Mouse (Mus musculus): ENCODE results near the gene Yeats2. TPM values are rescaled to one million over a fixed set of nuclear protein-coding genes. Genes with fewer than 3 reads are reported as not detected.
A peak's percentile ranks its signal among the peaks of the same experiment; 100 is the strongest.

The Yeats2 gene
- total RNA-seq, 2 experiments from 2014 or later, result 5.4 to 7.6 TPM

DNA sequence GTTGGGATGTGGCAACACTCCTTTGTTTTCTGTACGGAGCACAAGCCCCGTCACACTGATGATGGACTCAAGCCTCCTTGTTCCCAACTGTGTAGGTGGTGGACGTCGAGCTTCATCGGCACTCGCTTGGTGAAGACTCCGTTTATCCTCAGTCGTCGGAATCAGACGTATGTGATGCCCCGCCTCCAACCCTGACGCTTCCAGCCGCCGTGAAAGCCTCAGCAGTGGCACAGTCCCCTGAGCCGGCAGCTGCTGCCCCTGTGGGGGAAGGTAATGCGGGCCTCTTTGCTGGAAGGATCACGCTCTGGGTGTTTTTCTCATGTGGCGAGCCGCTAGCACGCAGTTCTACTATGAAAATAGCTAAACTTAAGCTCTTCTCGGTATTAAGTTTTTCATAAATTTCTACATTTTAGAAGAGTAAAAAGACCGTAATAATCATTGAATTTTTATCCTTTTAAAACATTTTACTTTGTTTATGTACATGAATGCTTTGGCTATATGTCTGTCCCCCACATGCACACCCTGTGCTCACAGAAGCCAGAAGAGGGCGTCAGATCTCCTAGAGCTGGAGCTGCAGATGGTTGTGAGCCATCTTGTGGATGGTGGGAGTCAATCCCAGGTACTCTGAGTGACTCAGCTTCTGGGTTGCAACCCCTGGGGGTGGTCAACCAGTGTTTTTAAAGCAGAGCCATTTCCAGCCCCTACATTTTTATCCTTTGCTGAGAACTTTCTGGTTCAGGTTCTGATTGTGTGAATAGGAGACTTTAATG, 38.7 kb downstream of the Yeats2 start:
- DNase-seq, result no peak
- intact Hi-C loops (cut with DNase I), result no loop called here

DNA sequence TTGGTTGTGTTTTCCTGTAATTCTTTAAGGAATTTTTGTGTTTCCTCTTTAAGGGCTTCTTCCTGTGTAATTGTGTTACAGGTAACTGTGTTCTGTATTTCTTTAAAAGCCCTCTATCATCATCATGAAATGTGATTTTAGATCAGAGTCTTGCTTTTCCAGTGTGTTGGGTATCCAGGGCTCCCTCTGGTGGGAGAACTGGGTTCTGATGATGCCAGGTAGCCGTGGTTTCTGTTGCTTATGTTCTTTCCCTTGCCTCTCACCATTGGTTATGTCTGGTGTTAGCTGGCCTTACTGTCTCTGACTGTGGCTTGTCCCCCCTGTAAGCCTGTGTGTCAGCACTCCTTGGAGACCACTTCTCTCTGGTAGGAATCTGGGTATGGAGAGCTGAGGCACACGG, 44.5 kb downstream of the Yeats2 start:
- intact Hi-C loops (cut with DNase I), result loop anchor here (5.0 kb wide), 1 partner anchor 458 kb away; no protein-coding TSS in a partner anchor
- no peak for DNase-seq

DNA sequence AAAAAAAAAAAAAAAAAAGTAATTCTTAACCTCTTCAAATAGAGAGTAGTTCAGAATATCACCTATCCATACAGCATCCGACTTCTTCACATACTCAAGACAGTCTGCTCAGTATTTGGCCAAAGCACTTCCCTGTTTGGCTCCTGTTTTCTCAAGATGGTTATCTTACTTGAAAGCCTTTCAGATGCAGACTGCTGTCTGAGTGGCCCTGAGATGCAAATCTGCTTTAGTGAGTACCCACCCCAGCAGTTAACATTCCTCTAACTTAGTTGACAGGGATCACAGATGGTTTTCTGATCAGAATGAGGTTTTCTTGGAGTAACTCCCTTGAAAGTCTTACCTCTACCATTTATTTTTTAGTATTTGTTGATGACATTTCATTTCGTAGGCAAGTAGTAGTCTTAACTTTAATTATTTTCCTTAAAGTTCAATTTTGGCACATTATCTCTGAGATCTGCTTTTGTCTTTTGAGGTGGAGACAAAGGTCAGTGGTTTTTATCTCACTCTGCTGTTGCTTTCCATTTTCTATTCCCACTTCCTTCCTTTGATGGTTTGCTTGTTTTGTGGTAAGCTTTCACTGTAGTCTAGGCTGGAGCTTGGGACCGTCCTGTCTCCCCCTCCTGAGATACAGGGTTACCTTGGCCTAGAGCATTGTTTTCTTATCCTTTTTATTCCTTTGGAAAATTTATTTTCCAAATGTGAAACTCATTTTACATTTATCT, 50.5 kb downstream of the Yeats2 start:
- no peak for DNase-seq
- intact Hi-C loops (cut with DNase I), result no loop called here

DNA sequence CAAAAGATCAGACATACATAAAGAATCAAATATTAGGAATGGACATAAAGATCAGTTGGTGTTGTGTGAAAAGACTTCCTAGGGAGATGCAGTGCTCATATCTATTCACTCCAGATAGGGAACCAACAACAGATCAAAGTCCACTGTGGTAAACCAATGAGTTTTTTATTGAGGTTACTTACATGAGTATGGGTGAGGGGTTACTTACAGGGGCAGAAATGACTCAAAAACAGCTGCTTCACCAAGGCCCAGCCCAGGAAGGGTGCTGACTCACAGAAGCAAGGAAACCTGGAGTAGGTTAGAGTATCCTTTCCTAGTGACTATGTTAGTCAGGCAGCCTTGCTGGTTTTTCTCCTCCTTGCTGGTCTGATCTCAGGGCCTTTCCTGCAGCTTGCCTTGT, 51.2 kb downstream of the Yeats2 start:
- intact Hi-C loops (cut with DNase I), result no loop called here
- DNase-seq, result no peak

DNA sequence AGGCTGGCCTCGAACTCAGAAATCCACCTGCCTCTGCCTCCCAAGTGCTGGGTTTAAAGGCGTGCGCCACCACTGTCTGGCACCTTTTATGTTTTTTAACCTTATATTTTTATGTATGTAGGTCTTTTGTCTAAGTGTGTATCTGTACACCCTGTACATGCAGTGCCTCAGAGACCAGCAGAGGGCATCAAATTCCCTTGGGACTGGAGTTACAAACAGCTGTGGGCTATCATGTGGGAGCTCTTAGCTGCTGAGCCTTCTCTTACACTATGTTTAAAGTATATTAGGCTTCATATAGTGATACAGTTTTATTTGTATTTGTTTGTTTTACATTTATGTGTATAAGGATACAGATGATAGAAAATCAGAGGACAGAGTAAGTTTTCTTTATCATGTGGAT, 54.7 kb downstream of the Yeats2 start:
- no peak for DNase-seq
- intact Hi-C loops (cut with DNase I), result no loop called here

DNA sequence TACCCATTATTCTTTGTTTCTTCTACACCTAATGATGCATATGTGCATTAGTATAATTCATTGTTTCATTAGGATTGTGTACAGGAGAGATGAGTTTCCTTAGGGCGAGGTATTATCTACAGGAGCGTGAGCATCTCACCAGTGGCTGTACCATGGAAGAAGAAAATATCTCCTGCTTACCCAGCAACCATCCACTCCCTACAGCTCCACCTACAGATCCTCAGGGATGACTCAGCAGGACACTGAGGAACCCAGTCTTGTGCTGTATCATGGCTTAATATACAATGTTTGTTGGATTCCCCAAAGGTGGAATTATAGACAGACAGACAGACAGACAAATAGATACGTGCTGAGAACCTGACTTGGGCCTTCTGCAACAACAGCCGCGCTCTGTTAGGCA, 56.1 kb downstream of the Yeats2 start:
- intact Hi-C loops (cut with DNase I), result no loop called here
- DNase-seq, result no peak

DNA sequence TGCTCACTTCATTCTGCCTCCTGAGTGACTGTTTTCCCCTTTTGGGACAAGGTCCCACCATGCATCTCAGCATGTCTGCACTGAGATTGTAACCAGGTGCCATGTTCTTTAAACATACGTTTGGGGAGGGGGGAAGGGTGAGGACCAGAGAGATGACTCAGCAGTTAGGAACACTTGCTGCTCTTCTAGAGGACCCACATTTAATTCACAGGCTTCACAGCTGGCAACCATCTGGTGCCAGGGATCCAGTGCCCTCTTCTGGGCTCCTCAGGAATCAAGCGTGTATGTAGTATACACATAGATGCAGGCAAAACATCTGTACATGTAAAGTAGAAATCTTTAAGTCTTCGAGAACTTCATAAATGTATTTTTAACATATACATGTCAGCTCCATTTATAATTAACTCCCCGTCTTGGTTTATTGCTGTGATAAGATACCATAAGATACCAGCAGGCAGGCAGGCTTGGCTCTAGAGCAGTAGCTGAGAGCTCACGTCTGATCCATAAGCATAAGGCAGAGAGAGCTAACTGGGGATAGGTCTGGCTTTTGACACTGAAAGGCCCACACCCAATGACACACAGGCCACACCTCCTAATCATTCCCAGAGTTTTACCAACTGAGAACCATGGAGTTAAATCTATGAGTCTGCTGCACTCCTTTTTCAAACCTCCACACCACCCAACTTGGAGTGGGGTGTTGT, 58.8 kb downstream of the Yeats2 start:
- no peak for DNase-seq
- intact Hi-C loops (cut with DNase I), result no loop called here

DNA sequence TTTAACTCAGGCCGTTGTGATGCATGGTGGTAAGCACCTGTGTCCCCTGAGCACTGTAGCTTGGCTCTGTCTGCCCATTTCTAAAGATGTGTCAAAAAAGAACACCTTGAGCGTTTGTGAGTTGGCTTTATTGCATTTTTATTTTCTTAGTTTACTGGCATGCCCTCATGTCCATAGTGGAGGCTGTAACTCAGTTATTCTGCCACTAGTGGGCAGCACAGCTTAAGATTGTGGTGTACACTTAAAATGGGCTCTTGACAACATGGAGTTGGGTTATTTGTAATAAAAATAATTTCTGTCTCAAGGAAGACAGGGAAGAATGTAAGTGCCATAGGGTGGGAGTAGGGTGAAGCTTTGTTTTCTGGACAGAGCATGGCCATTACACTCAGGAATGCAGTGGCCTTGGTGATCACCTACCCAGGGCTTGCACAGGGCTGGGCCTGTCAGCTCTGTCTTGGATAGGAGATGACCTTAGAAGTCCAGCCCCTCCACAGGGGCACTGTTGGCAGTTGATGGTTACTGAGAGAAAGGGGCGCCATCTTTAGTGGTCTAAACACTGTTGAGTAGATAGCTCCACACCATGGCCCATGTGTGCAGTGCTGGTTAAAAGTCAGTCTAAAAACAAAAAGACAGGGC, 72.8 kb downstream of the Yeats2 start:
- intact Hi-C loops (cut with DNase I), result loop anchor here (2.0 to 10.0 kb wide), 2 partner anchors 89 to 271 kb away; partner anchors contain the start of gene Parl
- no peak for DNase-seq

DNA sequence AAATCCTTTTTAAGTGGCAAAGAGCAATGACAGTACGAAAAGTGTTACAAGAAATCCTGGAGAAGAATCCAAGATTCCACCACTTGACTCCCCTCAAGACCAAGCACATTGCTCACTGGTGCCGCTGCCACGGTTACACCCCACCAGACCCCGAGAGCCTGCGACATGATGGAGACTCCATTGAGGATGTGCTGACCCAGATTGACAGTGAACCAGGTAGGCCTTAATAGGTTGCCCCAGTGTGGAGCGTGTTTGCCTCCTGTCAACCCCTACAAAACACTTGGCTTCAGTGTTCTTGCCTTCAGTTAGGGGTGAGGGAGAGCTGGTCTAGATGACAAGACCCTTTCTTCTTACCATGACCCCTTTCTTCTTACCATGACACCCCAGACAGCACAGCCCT, 81.9 kb downstream of the Yeats2 start:
- intact Hi-C loops (cut with DNase I), result no loop called here
- DNase-seq, result no peak

DNA sequence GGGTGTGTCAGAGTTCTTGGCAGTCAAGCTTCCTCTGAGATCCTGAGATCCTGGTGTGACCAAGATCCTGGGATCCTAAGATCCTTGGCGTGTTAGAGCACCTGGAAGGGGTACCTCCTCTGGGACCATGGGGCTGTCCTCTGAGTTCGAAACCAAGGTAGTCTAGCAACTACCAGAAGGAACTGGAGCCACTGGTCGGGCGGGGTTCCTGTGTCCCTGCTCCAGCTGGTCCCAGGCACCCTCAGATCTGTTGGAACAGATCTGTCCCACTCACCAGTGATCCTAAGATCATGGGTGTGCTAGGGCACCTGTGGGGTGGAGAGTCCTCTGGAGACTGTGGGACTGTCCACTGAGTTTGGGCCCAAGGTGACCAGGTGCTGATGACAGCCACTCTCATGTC, 85.8 kb downstream of the Yeats2 start:
- DNase-seq, result no peak
- intact Hi-C loops (cut with DNase I), result no loop called here

DNA sequence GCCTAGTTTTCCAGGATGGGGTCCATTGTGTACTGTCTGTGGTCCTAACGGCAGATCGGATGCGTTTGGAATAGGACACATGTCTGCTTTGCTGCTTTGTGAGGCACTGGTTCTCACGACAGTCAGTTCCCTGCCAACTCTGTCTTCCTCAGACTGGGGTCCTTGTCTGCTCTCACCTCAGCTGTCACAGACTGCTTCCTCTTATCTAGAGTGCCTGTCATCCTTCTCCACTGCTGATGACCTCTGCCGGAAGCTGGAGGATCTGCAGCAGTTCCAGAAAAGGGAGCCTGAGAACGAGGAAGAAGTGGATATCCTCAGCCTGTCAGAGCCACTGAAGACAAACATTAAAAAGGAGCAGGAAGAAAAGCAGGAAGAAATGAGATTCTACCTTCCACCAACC, 86.6 kb downstream of the Yeats2 start:
- DNase-seq, result no peak
- intact Hi-C loops (cut with DNase I), result no loop called here

DNA sequence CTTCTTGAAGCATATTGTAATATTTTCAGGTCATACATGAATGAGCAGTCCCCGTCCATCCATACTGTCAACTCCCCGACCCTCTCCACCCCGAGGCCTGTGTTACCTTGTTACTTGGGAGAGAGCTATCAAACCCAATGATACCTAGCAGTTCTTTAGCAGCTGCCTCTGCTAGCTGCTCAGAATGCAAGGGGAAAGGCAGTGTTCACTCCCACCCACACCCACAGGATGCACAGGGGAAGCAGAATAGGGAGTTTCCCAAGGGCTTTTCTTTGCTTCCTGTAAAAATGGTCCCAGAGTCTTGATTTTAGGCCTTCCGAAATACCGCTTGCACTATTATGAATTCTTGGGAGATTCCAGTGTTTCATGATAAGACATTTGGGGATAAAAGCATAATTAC, 87.3 kb downstream of the Yeats2 start:
- intact Hi-C loops (cut with DNase I), result no loop called here
- DNase-seq, result no peak

DNA sequence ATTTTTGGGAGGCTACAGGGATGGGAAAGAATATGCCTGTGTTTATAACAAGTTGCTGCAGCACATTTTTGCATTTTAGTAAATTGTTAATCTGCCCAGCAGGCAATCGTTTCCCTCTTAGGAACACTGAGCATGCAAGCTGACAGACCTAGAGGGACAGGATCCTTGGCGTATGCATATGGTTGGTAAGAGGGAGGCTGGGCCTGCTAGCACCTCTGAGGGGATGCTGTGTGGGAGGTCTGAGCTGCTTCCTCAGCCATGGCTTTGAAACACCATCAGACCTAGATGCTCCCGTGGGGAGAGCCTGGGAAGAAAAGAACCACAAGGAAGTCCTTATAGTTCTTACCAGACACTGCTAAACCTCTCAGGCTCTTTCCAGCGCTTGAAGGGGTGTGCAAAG, 93.5 kb downstream of the Yeats2 start:
- intact Hi-C loops (cut with DNase I), result no loop called here
- no peak for DNase-seq

DNA sequence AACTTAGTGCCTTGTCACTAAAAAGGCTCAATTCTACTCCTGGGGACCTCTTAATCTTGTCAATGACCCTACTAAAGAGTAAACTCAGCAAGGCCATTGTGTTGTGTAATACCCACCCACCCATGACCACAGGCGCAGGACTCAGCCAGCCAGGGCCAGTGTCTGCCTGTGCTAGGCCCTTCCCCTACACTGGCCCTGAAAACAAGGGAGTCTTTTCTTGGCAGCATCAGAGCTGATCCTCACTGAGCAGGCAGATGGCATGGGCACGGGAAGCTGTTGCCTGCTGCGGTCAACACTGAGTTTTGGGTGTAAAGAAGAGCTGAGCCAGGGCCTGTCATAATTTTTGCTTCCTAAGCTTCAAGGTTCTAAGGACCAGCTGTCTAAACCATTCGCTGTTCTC, 96.6 kb downstream of the Yeats2 start:
- DNase-seq, result no peak
- intact Hi-C loops (cut with DNase I), result no loop called here

DNA sequence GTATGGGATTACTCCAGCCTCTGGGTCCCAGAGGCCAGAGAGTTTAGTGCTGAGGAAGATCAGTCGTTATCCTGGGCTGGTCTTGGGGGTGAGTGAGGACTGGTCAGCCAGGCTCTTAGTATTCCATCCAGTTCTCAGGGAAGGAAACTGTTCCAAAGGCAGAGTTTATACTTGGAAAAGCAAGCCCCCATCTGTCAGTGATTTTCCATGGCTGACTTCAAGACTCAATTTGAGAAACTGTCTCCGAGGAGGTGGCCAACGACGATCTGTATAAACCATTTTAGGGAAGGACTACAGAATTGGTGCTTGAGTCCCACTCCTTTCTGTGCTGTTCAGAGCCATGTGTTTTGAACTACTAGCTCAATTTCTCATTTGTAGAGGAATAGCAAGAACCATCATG, 97.8 kb downstream of the Yeats2 start:
- intact Hi-C loops (cut with DNase I), result no loop called here
- no peak for DNase-seq

DNA sequence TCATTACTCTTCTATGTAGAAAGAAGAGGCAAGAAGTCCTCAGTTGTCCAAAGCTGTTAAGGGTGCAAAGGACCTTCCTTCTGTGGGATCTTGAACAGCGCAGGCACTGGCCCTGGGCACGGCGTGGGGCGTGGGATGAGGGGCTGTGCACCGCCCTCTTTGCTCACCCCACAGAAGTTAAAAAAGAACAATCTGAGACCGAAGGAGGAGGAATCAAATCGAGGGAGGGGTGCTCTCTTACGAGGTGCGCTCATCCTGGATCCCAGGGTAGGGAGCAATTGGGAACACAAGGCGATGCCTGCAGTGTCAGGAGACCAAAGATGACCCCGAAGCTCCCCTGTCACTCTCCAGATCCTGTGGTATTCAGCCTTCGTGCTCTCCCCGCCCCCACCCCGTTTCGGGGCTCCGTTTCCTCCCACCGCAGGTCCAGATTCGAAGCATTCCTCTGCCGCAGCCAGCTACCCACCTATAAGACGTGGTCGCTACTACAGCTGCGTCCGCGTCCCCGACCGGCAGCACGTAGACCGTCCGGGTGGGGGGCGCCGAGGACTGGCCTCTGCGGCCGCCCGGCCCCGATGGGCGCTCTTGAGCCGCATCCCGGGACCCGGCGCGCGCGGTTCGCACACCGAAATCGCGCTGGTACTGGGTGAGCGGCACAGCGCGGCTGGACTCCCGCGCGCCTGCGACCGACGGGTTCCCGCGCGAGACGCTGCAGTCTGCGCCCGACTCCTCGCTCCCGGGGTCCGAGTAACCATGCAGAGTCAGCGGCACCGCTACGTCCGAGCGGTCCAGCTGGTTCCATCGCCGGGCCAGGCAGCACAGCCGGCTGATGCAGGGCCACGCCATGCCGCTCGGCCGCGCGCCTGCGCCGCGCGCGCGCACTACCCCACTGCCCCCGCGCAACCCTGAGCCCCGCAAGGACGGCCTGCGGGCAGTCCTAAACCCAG, 99.9 kb downstream of the Yeats2 start, which contains the start of gene Map6d1:
Map6d1 (minus strand) TSS at position 891 of the 947 bp plus-strand sequence.
- intact Hi-C loops (cut with DNase I), result no loop called here

DNA sequence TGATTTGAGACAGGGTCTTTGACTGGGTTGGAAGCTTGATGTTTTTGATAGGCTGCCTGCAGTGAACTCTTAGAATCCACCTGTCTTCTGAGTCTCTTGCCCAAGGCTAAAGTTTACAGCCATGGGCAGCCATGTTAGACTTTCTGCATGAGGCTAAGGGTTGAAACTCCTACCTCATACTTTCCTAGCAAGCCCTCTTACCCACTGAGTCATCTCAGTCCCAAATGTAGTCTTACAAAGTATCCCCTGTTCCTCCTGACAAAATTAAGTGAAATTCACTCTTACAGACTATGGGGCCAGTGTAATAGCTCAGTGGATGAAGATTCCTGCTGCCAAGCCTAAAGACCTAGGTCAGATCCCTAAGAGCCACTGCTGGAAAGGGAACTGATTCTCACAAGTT, 106.2 kb downstream of the Yeats2 start:
- intact Hi-C loops (cut with DNase I), result no loop called here
- DNase-seq, result no peak

More for the DNA sequence above, 99.9 kb downstream of the Yeats2 start, which contains the start of gene Map6d1:
- DNase-seq, result peak in 1 of 2 experiments; percentile 18

DNA sequence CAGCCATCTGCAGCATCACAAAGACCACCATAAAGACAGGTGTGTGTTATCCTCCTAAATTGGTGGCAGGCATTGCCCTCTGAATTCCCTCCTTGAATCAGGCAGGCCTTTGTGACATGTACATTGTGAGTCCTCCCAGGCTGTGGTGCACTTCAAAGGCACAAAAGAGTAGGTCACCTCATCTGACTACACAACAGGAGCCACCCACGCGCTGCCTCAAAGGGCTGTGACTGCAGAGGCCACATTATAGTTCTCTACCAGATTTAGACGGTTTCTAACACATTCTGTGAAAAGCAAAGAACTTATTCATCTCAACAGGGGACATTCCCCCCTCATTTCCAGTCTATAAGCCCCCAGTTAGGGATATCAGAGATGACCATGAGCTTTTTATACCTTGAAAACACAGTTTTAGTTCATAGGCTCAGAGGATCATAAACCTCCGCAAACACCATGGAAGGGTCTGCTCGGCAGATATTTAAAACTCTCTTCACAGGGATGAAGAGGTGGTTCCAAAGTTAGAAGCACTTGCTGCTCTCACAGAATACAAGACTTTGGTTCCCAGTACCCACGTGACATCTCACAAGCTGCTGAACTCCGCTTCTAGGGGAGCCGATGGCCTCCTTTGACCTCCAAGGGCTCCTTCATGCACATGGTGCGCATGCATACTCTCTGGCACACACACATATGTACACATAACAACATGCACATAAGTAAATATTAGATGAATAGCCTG, 107.7 kb downstream of the Yeats2 start:
- DNase-seq, result no peak
- intact Hi-C loops (cut with DNase I), result no loop called here

DNA sequence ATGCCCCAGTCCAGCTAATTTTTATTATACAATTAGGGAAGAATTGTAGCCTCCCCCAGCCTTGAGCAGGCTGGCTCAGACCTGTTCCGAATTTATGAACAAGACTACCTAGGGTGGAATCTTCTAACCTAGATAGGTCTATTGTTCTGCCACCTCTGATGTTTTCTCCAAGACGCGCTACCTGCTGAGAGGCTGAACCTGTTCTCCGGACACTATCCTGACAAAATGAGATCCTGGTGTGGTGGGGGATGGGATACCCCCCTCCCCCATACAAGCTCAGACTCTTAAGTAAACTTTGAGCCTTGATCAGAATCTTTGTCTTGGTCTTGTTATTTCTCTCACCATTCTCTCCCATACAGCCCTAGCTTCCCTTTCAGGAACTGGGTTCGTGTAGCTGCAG, 117.1 kb downstream of the Yeats2 start:
- intact Hi-C loops (cut with DNase I), result no loop called here
- DNase-seq, result no peak

All from gastrocnemius, postnatal 36 days (tissue).